Mouse (Mus musculus) spleen, adult 12 weeks (tissue): ENCODE data around the gene Egfr.

Experiments
- DNase-seq: peaks from one replicate; pipeline ENCODE4 v3.0.0; 2022; ENCODE audit warnings: low spot score

The Egfr gene

GRCm38 (mm10) chr11:16776967-16777366 is 25.0 kb downstream of the Egfr start:
- no peak for DNase-seq

GRCm38 (mm10) chr11:16781604-16782003 is 29.6 kb downstream of the Egfr start:
- no peak for DNase-seq

GRCm38 (mm10) chr11:16783926-16784659 is 32.1 kb downstream of the Egfr start:
- DNase-seq: no peak

- DNase-seq: no peak
Measured at GRCm38 (mm10) chr11:16792638-16793585, 40.9 kb downstream of the Egfr start.

DNA sequence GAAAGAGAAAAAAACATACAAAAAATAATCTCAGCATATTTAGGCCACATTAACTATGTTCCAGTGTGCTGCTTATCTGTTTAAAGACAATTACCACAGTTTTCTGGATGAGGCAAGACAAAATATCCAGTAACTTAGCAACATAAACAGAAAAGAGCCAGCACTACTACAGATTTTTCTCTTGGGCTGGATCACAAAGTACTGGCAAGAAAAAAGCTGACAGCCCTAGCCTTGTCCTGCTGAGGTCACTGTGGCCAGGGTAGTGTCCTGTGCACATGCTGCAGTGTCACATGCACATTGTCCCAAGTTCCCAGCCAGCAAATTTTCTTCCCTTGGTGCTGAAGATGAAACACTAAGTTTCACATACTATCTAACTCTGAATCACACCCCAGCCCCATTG is 43.0 kb downstream of the Egfr start:
- no peak for DNase-seq

DNA sequence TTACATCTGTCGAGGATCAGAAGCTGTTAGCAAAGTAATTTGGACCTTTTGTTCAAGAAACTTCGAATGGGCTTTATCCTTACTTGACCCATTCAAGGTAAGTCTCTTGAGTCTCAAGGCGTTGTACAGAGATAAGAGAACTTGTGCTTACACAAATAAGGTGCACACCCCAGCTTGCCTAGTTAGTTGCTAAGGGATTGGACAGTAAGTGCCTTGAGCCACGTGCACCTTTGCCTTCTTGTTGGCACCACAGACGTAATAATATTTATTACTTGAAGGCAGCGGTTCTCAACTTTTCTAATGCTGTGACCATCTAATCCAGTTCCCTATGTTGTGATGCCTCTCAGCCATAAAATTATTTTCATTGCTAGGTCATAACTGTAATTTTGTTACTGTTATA is 43.5 kb downstream of the Egfr start:
- DNase-seq: no peak

GRCm38 (mm10) chr11:16797456-16797855 is 45.5 kb downstream of the Egfr start:
- no peak for DNase-seq

- DNase-seq: no peak
Measured at GRCm38 (mm10) chr11:16798136-16798535, 46.1 kb downstream of the Egfr start.

DNA sequence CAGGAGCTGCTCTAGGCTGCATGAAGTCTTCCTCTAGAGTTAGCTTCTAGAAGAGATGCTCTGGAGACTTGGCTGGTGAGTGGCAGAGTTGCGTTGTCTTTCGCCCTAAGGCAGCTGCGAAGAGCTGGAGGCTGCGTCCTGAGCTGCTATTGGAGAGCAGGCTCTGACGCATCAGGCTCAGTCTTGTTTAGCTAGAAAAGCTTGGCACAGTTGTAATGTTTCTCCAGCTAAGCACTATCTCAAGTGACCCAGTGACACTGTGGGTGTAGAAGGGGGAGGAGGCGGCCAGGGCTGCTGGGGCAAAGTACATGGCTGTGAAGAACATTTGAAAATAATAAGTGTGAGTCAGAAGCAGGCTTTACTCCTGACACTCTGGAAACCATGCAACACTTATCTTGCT is 48.5 kb downstream of the Egfr start:
- no peak for DNase-seq

GRCm38 (mm10) chr11:16802668-16803067 is 50.7 kb downstream of the Egfr start:
- DNase-seq: no peak

DNA sequence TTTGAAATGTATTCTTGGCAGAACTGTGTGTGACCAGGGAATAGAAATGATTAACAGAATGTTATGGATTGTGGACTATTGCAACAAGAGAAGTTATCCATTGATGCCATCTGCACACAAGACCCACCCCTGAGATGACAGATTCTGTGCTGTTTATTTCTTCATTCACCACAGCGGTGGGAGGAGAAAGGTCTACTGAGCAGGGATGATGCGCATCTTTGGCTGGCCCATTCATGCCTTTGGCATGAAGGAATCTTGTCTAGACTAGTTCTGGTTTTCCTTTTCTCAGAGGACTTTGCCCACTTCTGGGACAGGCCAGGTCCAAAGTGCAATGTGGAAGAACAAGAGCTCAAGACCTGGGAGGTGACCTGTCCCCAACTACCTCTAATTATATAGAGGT is 52.0 kb downstream of the Egfr start:
- DNase-seq: no peak

DNA sequence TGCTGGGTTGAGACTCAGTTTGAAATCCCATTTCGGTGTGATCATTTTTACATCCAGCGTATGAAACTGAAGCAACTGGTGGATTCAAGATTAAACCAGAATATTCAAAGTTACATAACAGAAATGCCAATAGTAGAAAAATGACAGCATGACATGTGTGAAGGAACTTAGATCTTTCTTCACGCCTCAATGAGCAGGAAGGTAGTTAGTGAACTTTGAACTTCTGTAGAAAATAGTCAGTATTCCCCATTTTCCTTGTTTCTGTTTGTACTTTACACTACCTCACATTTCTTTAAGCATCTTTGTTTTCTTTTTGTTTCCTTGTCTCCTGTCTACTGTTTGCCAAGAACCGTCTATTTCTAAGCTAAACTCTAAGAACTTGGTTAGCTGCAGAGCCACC is 53.9 kb downstream of the Egfr start:
- no peak for DNase-seq

- no peak for DNase-seq
Measured at GRCm38 (mm10) chr11:16809161-16809967, 57.4 kb downstream of the Egfr start.

DNA sequence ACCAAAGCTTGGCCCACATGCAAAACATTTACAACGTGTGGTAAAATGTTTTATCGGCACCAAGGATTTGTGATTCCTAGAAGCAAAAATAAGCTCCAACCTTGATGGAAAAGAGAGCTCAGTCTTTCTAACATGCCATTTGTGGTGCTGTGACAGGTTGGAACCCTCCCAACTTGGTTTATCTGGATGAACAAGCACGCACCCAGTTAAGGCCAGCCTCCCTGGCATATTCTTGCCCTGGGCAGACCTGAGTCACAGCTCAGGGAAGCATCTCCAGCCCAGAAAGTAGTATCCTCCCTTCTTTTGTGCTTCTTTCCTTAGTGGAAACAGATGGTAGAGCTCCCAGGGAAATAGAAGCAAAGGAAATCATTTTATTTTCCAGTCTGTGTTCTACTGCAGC is 58.1 kb downstream of the Egfr start:
- DNase-seq: no peak

GRCm38 (mm10) chr11:16813298-16813697 is 61.3 kb downstream of the Egfr start:
- DNase-seq: no peak

DNA sequence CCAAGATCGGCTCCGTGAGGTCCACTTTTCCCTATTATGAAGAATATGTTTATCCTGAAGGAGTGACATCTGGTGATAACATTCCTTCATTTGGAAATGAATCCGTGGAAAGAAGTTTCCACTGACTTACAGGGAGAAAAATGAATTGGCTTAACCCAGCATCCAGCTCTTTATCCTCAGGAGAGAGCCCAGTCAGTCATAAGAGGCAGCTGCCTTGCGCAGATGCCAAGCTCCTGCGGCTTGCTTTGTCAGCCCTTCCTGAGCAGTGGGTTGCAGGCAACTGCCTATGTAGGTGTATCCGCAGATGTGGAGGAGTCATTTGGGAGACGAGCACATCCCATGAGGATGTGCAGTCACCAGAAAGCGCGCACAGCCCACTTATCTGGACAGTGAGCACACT is 64.4 kb downstream of the Egfr start:
- DNase-seq: no peak

GRCm38 (mm10) chr11:16817336-16818034 is 65.5 kb downstream of the Egfr start:
- DNase-seq: no peak

- no peak for DNase-seq
Measured at GRCm38 (mm10) chr11:16819424-16819823, 67.4 kb downstream of the Egfr start.

GRCm38 (mm10) chr11:16820138-16820537 is 68.1 kb downstream of the Egfr start:
- DNase-seq: no peak

GRCm38 (mm10) chr11:16821668-16822254 is 69.8 kb downstream of the Egfr start:
- no peak for DNase-seq

DNA sequence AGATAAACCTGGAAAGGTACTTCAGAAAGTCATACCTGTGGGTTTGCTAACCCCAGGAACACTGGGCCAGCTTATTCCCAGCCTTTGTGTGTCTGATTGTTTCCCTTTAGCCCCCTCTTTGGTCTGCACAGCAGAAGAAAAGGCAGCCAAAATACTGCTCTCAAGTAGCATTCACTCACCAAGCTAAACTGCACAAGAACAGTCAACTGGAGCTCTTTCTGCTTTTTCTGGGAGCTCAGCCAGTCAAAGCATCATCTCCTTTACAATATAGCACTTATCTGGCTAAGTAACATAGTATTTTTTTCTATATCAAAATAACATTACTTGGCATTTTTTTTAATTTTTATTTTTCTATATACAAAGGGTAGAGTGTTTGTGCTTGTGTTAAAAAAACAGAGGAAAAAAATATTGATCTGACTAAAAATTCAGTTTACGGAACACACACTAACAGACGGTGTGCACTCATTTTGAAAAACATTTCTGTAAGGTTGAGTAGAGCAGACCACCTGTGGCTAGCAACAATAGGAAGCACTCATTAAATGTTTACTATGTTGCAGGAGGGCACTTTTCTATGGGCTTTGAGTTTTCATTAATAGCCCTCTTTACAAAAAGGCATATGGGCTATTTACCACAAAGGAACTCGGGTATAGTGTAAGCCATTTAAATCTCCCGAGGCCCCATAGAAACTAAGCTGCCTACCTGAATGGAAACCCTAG is 72.0 kb downstream of the Egfr start:
- no peak for DNase-seq
